In the genomic region with DNA sequence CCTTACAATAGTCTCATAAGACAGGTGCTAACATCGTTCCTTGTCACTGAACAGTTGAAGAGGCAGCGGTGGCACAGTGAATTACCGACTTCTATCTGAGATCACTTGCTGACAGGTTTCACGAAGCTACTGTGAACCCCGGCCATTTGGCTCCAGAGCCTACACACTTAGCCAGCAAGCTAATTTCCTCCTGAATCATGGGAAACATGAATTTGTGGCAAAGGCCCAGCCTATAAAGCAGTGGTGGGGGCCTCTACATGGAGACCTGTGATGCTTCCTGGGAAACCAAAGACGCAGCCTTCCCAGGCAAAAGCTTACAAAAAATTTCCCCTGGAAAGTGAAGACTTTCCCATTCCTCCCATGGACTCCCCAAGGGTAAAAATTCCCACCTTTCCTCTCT, we compare ENCODE assay signal across 28 mouse cellular contexts.
DNase-seq lines count a peak whose midpoint lies in the region; ATAC-seq and TF ChIP-seq lines count a peak whose summit lies in the region.
"Had no signal": no experiment of that assay in that cellular context is flagged by ENCODE, and none has a peak within 500 bp of the region (broad histone marks: within the 10 kb centered on the region; RNA-seq: fewer than 3 reads in every experiment).

No protein-coding gene starts in this region.

- no peak overlapping the region for H3K27ac ChIP-seq in forebrain, embryonic 14.5 days (ENCODE audit: low read depth, low read length)
- H3K27ac ChIP-seq in forebrain, embryonic 13.5 days: no peak overlapping the region
- H3K27ac ChIP-seq in heart, embryonic 16.5 days (ENCODE audit: low read length): peak overlapping the region; percentile 25; the same call in 1 of the 2 replicates
- no peak overlapping the region for H3K27ac ChIP-seq in limb, embryonic 14.5 days (replicated peaks; ENCODE audit: low read depth, low read length)
- H3K27ac ChIP-seq in limb, embryonic 10.5 days: no peak overlapping the region
- H3K27ac ChIP-seq in limb, embryonic 15.5 days: peak overlapping the region; percentile 71
- H3K27ac ChIP-seq: embryonic facial prominence, embryonic 12.5 days; heart, embryonic 10.5 days; hindbrain, embryonic 12.5 days; liver, embryonic 14.5 days; midbrain, embryonic 10.5 days; midbrain, embryonic 15.5 days; neural tube, embryonic 15.5 days had no signal

- intact Hi-C loops in heart, postnatal 36 days (cut with DNase I): no loop called here

- 89% methylated on average over 6 of the region's 6 CpGs for WGBS in forebrain, embryonic 14.5 days
- WGBS in forebrain, embryonic 13.5 days: 90% methylated on average over 6 of the region's 6 CpGs
- WGBS in heart, embryonic 16.5 days: 77% methylated on average over 6 of the region's 6 CpGs
- 78% methylated on average over 6 of the region's 6 CpGs for WGBS in limb, embryonic 14.5 days
- 94% methylated on average over 6 of the region's 6 CpGs for WGBS in limb, embryonic 10.5 days
- 64% methylated on average over 6 of the region's 6 CpGs for WGBS in limb, embryonic 15.5 days

- no peak overlapping the region for H3K9ac ChIP-seq in forebrain, embryonic 14.5 days (ENCODE audit: low read length)
- H3K9ac ChIP-seq in forebrain, embryonic 13.5 days: no peak overlapping the region
- no peak overlapping the region for H3K9ac ChIP-seq in heart, embryonic 16.5 days (ENCODE audit: low read length)
- H3K9ac ChIP-seq in limb, embryonic 14.5 days (ENCODE audit: low read depth, low read length, severe bottlenecking): no peak overlapping the region
- no peak overlapping the region for H3K9ac ChIP-seq in limb, embryonic 15.5 days
- H3K9ac ChIP-seq: embryonic facial prominence, embryonic 12.5 days; hindbrain, embryonic 12.5 days; liver, embryonic 14.5 days; midbrain, embryonic 15.5 days; neural tube, embryonic 15.5 days had no signal

- DNase-seq in forebrain, embryonic 14.5 days (ENCODE audit: low spot score): no peak
- DNase-seq in heart, postnatal 36 days: no peak
- peak; percentile 10 for DNase-seq in limb, embryonic 14.5 days (ENCODE audit: low spot score)
- DNase-seq in limb, embryonic 10.5 days (ENCODE audit: low spot score): no peak
- DNase-seq: adrenal gland, postnatal 14 days; cerebellum, postnatal 25 days; gastrocnemius, postnatal 14 days; kidney, adult 9 months; kidney, postnatal 14 days; liver; lung, adult 2 months; lung, postnatal 14 days; right cerebral cortex, adult 18-20 months; spleen, adult 18-20 months; thymus, adult 18-20 months; thymus, postnatal 25 days had no signal

- no peaks in the 10 kb centered on the region for H3K4me1 ChIP-seq in forebrain, embryonic 14.5 days (ENCODE audit: control insufficient read depth, insufficient read depth, low read length)
- no peaks in the 10 kb centered on the region for H3K4me1 ChIP-seq in forebrain, embryonic 13.5 days
- H3K4me1 ChIP-seq in heart, embryonic 16.5 days (ENCODE audit: control insufficient read depth, insufficient read depth, low read length): 0 out of 2 replicates have a peak, but pooled peaks cover 2% of the 10 kb centered on the region
- 0 out of 2 replicates have a peak, but pooled peaks cover 4% of the 10 kb centered on the region for H3K4me1 ChIP-seq in limb, embryonic 14.5 days (ENCODE audit: control insufficient read depth, insufficient read depth, low read length)
- H3K4me1 ChIP-seq in limb, embryonic 10.5 days: 0 out of 2 replicates have a peak, but pooled peaks cover 3% of the 10 kb centered on the region
- peaks cover 16% of the 10 kb centered on the region for H3K4me1 ChIP-seq in limb, embryonic 15.5 days
- H3K4me1 ChIP-seq: embryonic facial prominence, embryonic 12.5 days; midbrain, embryonic 10.5 days; midbrain, embryonic 15.5 days had no signal

- no peaks in the 10 kb centered on the region for H3K36me3 ChIP-seq in forebrain, embryonic 14.5 days (ENCODE audit: control insufficient read depth, insufficient read depth, low read length)
- no peaks in the 10 kb centered on the region for H3K36me3 ChIP-seq in forebrain, embryonic 13.5 days (ENCODE audit: poor library complexity, severe bottlenecking)
- H3K36me3 ChIP-seq in heart, embryonic 16.5 days (ENCODE audit: control insufficient read depth, insufficient read depth): no peaks in the 10 kb centered on the region
- H3K36me3 ChIP-seq in limb, embryonic 14.5 days (ENCODE audit: control insufficient read depth, insufficient read depth, low read length): no peaks in the 10 kb centered on the region
- no peaks in the 10 kb centered on the region for H3K36me3 ChIP-seq in limb, embryonic 10.5 days
- no peaks in the 10 kb centered on the region for H3K36me3 ChIP-seq in limb, embryonic 15.5 days
- H3K36me3 ChIP-seq: embryonic facial prominence, embryonic 12.5 days; heart, embryonic 10.5 days; hindbrain, embryonic 12.5 days; midbrain, embryonic 10.5 days; midbrain, embryonic 15.5 days; neural tube, embryonic 15.5 days had no signal

- no peaks in the 10 kb centered on the region for H3K27me3 ChIP-seq in forebrain, embryonic 14.5 days (replicated peaks; ENCODE audit: control insufficient read depth, insufficient read depth, low read length)
- no peaks in the 10 kb centered on the region for H3K27me3 ChIP-seq in forebrain, embryonic 13.5 days
- no peaks in the 10 kb centered on the region for H3K27me3 ChIP-seq in heart, embryonic 16.5 days (ENCODE audit: control insufficient read depth, insufficient read depth, low read length)
- no peaks in the 10 kb centered on the region for H3K27me3 ChIP-seq in limb, embryonic 14.5 days (ENCODE audit: control insufficient read depth, insufficient read depth, low read length)
- H3K27me3 ChIP-seq in limb, embryonic 10.5 days (ENCODE audit: low read depth, poor library complexity, severe bottlenecking): no peaks in the 10 kb centered on the region
- no peaks in the 10 kb centered on the region for H3K27me3 ChIP-seq in limb, embryonic 15.5 days
- H3K27me3 ChIP-seq: embryonic facial prominence, embryonic 12.5 days; hindbrain, embryonic 12.5 days; midbrain, embryonic 15.5 days; neural tube, embryonic 15.5 days had no signal

- no peak overlapping the region for H3K4me3 ChIP-seq in forebrain, embryonic 14.5 days (ENCODE audit: low read depth, low read length)
- H3K4me3 ChIP-seq in forebrain, embryonic 13.5 days: no peak overlapping the region
- H3K4me3 ChIP-seq in heart, embryonic 16.5 days (ENCODE audit: low read length): no peak overlapping the region
- H3K4me3 ChIP-seq in limb, embryonic 14.5 days (replicated peaks; ENCODE audit: low read length): no peak overlapping the region
- no peak overlapping the region for H3K4me3 ChIP-seq in limb, embryonic 10.5 days
- H3K4me3 ChIP-seq in limb, embryonic 15.5 days: no peak overlapping the region
- H3K4me3 ChIP-seq: embryonic facial prominence, embryonic 12.5 days; erythroblast, embryonic 14.5 days; heart, embryonic 10.5 days; hindbrain, embryonic 12.5 days; midbrain, embryonic 10.5 days; midbrain, embryonic 15.5 days; neural tube, embryonic 15.5 days had no signal

- H3K4me2 ChIP-seq in forebrain, embryonic 14.5 days (ENCODE audit: low read length): no peak overlapping the region
- H3K4me2 ChIP-seq in forebrain, embryonic 13.5 days: no peak overlapping the region
- no peak overlapping the region for H3K4me2 ChIP-seq in heart, embryonic 16.5 days (ENCODE audit: low read depth, low read length)
- H3K4me2 ChIP-seq in limb, embryonic 14.5 days (replicated peaks; ENCODE audit: low read depth, low read length, severe bottlenecking): no peak overlapping the region
- H3K4me2 ChIP-seq in limb, embryonic 15.5 days: no peak overlapping the region
- H3K4me2 ChIP-seq: embryonic facial prominence, embryonic 12.5 days; hindbrain, embryonic 12.5 days; midbrain, embryonic 15.5 days; neural tube, embryonic 15.5 days had no signal

- no peaks in the 10 kb centered on the region for H3K9me3 ChIP-seq in forebrain, embryonic 14.5 days (replicated peaks; ENCODE audit: control insufficient read depth, low read length)
- H3K9me3 ChIP-seq in forebrain, embryonic 13.5 days (replicated peaks): no peaks in the 10 kb centered on the region
- H3K9me3 ChIP-seq in heart, embryonic 16.5 days (replicated peaks; ENCODE audit: control insufficient read depth, low read length): no peaks in the 10 kb centered on the region
- no peaks in the 10 kb centered on the region for H3K9me3 ChIP-seq in limb, embryonic 14.5 days (ENCODE audit: control insufficient read depth, low read length)
- H3K9me3 ChIP-seq in limb, embryonic 10.5 days (replicated peaks): no peaks in the 10 kb centered on the region
- no peaks in the 10 kb centered on the region for H3K9me3 ChIP-seq in limb, embryonic 15.5 days
- H3K9me3 ChIP-seq: embryonic facial prominence, embryonic 12.5 days; heart, embryonic 10.5 days; hindbrain, embryonic 12.5 days; midbrain, embryonic 10.5 days; midbrain, embryonic 15.5 days; neural tube, embryonic 15.5 days had no signal

- 0 out of 2 replicates have a peak, but pooled peaks have one; percentile 10 for ATAC-seq in forebrain, embryonic 14.5 days
- no peak; the same call in 1 of the 2 replicates for ATAC-seq in forebrain, embryonic 13.5 days
- ATAC-seq in heart, embryonic 16.5 days (replicated peaks; ENCODE audit: extremely low read depth, insufficient read depth, low FRiP score): no peak
- no peak for ATAC-seq in limb, embryonic 14.5 days (ENCODE audit: low FRiP score, low read depth)
- 0 out of 2 replicates have a peak, but pooled peaks have one; percentile 54 for ATAC-seq in limb, embryonic 15.5 days (ENCODE audit: insufficient number of reproducible peaks, low FRiP score, low TSS enrichment, low read depth)
- ATAC-seq: CD4-positive, CD25-positive, alpha-beta regulatory T cell, adult 4 months; midbrain, embryonic 15.5 days had no signal

- no peak for TF ChIP-seq POLR2A in limb, embryonic 14.5 days (IDR thresholded peaks at IDR 0.05; ENCODE audit: borderline replicate concordance, extremely low read depth, insufficient read depth, insufficient read length)

Comparison
In these comparisons a context has a peak if more than half of its experiments do, and no peak if none do; other contexts are left out.
1. ATAC-seq: peak in forebrain, embryonic 14.5 days (single experiment) and limb, embryonic 15.5 days (single experiment); none in forebrain, embryonic 13.5 days (single experiment), heart, embryonic 16.5 days (single experiment) and limb, embryonic 14.5 days (single experiment).
2. H3K27ac ChIP-seq: peak in heart, embryonic 16.5 days (single experiment) and limb, embryonic 15.5 days (single experiment); none in forebrain, embryonic 14.5 days (single experiment), forebrain, embryonic 13.5 days (single experiment), limb, embryonic 14.5 days (single experiment) and limb, embryonic 10.5 days (single experiment).